Mouse (Mus musculus) G1E-ER4 (cell line): ENCODE measurements at regions not wholly inside any gene's neighbourhood (a gene's known extent, or its start where the extent isn't known, plus 50 kb on each side); places are given as distances from the start of the nearest gene placed in this dataset.

ENCODE experiments used
- GATA1 ChIP-seq: IDR thresholded peaks from one replicate; pipeline ENCODE4 v1.8.0; 2012; ENCODE audit warnings: low read length, inconsistent platforms

DNA sequence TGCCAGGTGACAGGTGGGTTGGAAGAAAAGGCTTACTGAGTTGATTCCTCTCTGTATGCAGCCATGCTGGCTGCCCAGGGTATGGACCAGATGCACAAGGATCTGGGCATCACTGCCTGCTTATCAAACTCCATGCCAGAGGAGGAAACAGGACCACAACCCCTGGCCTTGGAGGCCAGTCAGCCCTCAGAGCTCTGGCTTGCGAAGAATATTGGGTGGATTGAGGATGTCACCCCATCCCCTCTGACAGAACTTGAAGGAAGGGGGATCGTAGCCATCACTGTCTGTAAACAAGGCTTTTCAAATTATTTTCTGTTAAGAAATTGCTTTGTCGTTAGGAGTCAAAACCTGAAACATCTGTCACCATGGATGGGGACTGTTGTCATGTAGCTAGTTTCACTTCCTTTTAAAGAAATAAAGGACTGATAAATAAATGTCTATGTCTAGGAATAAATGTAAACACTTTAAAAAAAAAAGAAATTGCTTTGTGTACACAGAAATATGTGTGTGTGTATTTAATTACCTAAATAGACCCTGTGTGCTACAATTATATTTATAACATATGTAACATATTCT lies 55.0 kb upstream of the Tbl1xr1 start:
- TF ChIP-seq GATA1: no peak

- TF ChIP-seq GATA1: no peak
Measured at GRCm38 (mm10) chr3:22022418-22022817, 54.0 kb upstream of the Tbl1xr1 start.

- TF ChIP-seq GATA1: no peak
Measured at GRCm38 (mm10) chr3:22023049-22023448, 53.4 kb upstream of the Tbl1xr1 start.

DNA sequence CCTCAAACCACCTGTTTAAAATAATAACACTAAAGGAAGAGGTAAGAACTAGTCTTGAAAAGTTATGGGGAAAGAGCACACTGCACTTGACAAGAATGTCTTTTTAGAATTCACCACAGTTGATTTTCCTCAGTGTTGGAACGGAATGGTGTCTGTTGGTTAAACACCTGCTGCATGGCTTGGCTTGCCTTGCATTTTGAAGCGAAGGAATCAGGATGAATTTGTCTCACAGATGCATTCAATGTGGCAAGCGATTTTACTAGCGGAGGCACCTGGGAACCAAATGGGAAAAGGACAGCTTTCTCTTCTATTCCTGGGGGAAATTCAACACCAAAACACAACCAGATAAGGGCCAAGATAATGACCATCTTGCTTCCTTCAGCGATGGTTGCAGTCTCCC lies 52.9 kb upstream of the Tbl1xr1 start:
- no peak for TF ChIP-seq GATA1

DNA sequence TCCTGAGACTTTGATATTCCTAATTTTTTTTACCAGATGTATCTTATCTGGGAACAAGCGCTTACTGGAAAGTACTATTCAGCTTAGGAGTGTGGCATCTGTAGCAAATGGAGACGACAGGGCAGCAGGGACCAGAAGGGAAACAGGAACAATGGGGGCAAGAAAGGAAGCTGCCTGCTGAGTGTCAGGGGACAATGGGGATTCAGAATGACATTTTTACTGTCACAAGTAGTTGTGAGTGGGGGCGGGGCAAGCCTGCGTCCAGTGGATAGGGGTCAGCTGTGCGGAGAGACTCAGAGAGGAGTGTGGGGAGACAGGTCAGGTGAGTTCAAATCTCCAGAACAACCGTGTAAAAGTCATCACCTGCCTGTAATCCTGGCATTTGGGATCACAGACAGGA lies 52.3 kb upstream of the Tbl1xr1 start:
- no peak for TF ChIP-seq GATA1

DNA sequence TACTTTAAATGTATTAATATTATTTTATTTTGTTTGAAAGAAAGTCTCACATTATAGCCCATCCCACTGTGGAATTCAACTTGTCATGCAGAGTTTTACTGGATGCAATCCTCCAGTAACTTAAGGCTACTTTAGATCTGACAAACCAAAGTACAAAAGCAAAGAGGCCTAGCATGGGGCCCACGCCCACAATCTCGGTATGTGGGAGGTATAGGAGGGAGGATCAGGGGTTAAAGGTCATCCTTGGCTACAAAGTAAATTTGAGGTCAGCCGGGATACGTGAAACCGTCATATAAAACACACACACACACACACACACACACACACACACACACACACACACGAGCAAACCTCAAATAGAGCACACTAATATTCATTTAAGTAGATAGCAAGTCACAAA lies 51.3 kb upstream of the Tbl1xr1 start:
- TF ChIP-seq GATA1: no peak

DNA sequence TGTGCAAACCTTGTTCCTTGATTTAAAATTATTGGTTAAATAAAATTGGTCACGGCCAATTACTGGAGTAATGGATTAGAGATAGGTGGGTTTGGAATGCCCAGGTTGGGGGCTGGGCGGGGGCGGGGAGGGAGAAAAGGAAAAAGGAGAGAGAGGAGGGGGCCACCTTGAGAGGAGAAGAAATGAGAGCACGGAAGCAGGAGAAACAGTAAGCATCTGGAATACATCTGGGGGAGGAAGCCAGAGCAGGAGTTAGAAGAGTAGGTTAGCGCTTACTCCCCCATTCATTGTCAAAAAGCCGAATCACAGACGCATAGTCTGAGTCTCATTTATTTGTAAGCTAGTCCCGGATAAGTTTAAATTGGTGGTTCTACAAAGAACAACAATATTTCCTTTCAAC lies 50.8 kb upstream of the Tbl1xr1 start:
- no peak for TF ChIP-seq GATA1
